In genomic region chr7:44310285-44310877, GRCm38 (mm10) we compare ENCODE assay signal across 9 mouse cellular contexts. TPM values are rescaled to one million over a fixed set of nuclear protein-coding genes. Genes with fewer than 3 reads are reported as not detected.
DNase-seq lines count a peak whose midpoint lies in the region; ATAC-seq and TF ChIP-seq lines count a peak whose summit lies in the region.
"Had no signal": no experiment of that assay in that cellular context is flagged by ENCODE, and none has a peak within 500 bp of the region (broad histone marks: within the 10 kb centered on the region; RNA-seq: fewer than 3 reads in every experiment).

No protein-coding gene starts in this region.

- peaks cover 9% of the 10 kb centered on the region for H3K27me3 ChIP-seq in heart, adult 2 months (ENCODE audit: control insufficient read depth, insufficient read depth, low read length)
- H3K27me3 ChIP-seq in hindbrain, embryonic 11.5 days (ENCODE audit: control insufficient read depth, insufficient read depth, low read length): peaks cover 2% of the 10 kb centered on the region; the same call in 1 of the 2 replicates
- H3K27me3 ChIP-seq in liver, embryonic 13.5 days: peaks cover 80% of the 10 kb centered on the region

- peak overlapping the region; percentile 96 for H3K4me2 ChIP-seq in hindbrain, embryonic 11.5 days (replicated peaks; ENCODE audit: low read depth, low read length)
- H3K4me2 ChIP-seq in liver, embryonic 13.5 days: peak overlapping the region; percentile 56

- peak overlapping the region; percentile 41 for H3K4me3 ChIP-seq in heart, adult 2 months
- peak overlapping the region; percentile 49 for H3K4me3 ChIP-seq in hindbrain, embryonic 11.5 days (ENCODE audit: low read depth, low read length)
- H3K4me3 ChIP-seq in liver, embryonic 13.5 days (replicated peaks): peak overlapping the region; percentile 35

- no peak for TF ChIP-seq EP300 in heart, adult 2 months (IDR thresholded peaks at IDR 0.05; ENCODE audit: insufficient read depth, low read depth, low read length)

- H3K9ac ChIP-seq in heart, adult 2 months (ENCODE audit: low read depth, low read length): peak overlapping the region; percentile 45
- H3K9ac ChIP-seq in hindbrain, embryonic 11.5 days (ENCODE audit: low read depth, low read length): peak overlapping the region; percentile 71
- no peak overlapping the region for H3K9ac ChIP-seq in liver, embryonic 13.5 days

- H3K79me2 ChIP-seq in heart, adult 2 months (replicated peaks; ENCODE audit: control insufficient read depth, insufficient read depth, low read length): no peaks in the 10 kb centered on the region

- peak in 1 of 2 experiments; percentile 14 for DNase-seq in heart, adult 2 months
- DNase-seq in heart, postnatal 4 days: no peak
- DNase-seq in thymus, postnatal 4 days: peak; percentile 39
- no peak for DNase-seq in thymus, adult 18-20 months
- DNase-seq in hindbrain, embryonic 11.5 days (ENCODE audit: low spot score): peak; percentile 56
- DNase-seq in liver, embryonic 13.5 days: no peak
- DNase-seq in yolk sac, embryonic 10.5 days (ENCODE audit: low spot score): peak; percentile 9
- DNase-seq in thymus, postnatal 36 days: no peak

- H3K4me1 ChIP-seq in heart, adult 2 months (ENCODE audit: control insufficient read depth, insufficient read depth, low read length): no peaks in the 10 kb centered on the region
- peaks cover 10% of the 10 kb centered on the region for H3K4me1 ChIP-seq in hindbrain, embryonic 11.5 days (replicated peaks; ENCODE audit: control insufficient read depth, insufficient read depth, low read length)
- H3K4me1 ChIP-seq in liver, embryonic 13.5 days (replicated peaks): peaks cover 15% of the 10 kb centered on the region

- H3K27ac ChIP-seq in heart, adult 2 months: no peak overlapping the region
- H3K27ac ChIP-seq in hindbrain, embryonic 11.5 days (ENCODE audit: low read depth, low read length): peak overlapping the region; percentile 61
- H3K27ac ChIP-seq in liver, embryonic 13.5 days: no peak overlapping the region

- no peaks in the 10 kb centered on the region for H3K36me3 ChIP-seq in heart, adult 2 months (ENCODE audit: control insufficient read depth, insufficient read depth, low read length)
- H3K36me3 ChIP-seq in hindbrain, embryonic 11.5 days (ENCODE audit: control insufficient read depth, insufficient read depth, low read length): no peaks in the 10 kb centered on the region
- H3K36me3 ChIP-seq in liver, embryonic 13.5 days: no peaks in the 10 kb centered on the region

- H3K9me3 ChIP-seq in hindbrain, embryonic 11.5 days (ENCODE audit: control insufficient read depth, low read length): no peaks in the 10 kb centered on the region
- H3K9me3 ChIP-seq in liver, embryonic 13.5 days (replicated peaks): no peaks in the 10 kb centered on the region

- ATAC-seq in hindbrain, embryonic 11.5 days (ENCODE audit: low FRiP score): peak; percentile 38
- no peak for ATAC-seq in liver, embryonic 13.5 days (ENCODE audit: low read depth)

- 3% methylated on average over 32 of the region's 40 CpGs for WGBS in heart, adult 2 months
- under 1% methylated on average over 32 of the region's 40 CpGs for WGBS in hindbrain, embryonic 11.5 days
- 3% methylated on average over 37 of the region's 40 CpGs for WGBS in liver, embryonic 13.5 days (ENCODE audit: insufficient replicate concordance)

- intact Hi-C loops in heart, adult 2 months (cut with DNase I): no loop called here

- no peak for TF ChIP-seq CTCF in heart, adult 2 months (IDR thresholded peaks at IDR 0.05)

- TF ChIP-seq POLR2A in heart, adult 2 months (IDR thresholded peaks at IDR 0.05; ENCODE audit: insufficient read depth, low read depth, low read length): no peak

RNA-seq across cellular contexts. Expression of gene Shank1, which starts 0.3 kb away (rescaled TPM):
- total RNA-seq in heart, adult 2 months (2021): 1 to 10 TPM; 1.2 to 2.3 TPM
- polyA plus RNA-seq in heart, adult 2 months (2012; rRNA removed): 0.94 and 1.1 TPM in 2 replicates
- total RNA-seq in heart, postnatal 4 days (2021): 1 to 10 TPM; 3.5 to 4.6 TPM
- 5.1 and 6.9 TPM in 2 replicates for polyA plus RNA-seq in hindbrain, embryonic 11.5 days (2014; fragmentation: Nextera tagmentation; extraction: Ambion mirVana)
- polyA plus RNA-seq in liver, embryonic 13.5 days (2015; fragmentation: Nextera tagmentation; extraction: Ambion mirVana): 0.06 TPM in 2 replicates

RNA-seq across cellular contexts. Expression of gene Clec11a, which starts 3.7 kb away (rescaled TPM):
- total RNA-seq in heart, adult 2 months (2021): 1 to 10 TPM in 1 of 2 experiments, under 1 TPM in 1; 0.60 to 1.1 TPM
- polyA plus RNA-seq in heart, adult 2 months (2012; rRNA removed): 1.8 and 2.0 TPM in 2 replicates
- total RNA-seq in heart, postnatal 4 days (2021): under 1 TPM; 0.71 to 0.92 TPM
- polyA plus RNA-seq in hindbrain, embryonic 11.5 days (2014; fragmentation: Nextera tagmentation; extraction: Ambion mirVana): 2.7 TPM in 2 replicates
- polyA plus RNA-seq in liver, embryonic 13.5 days (2015; fragmentation: Nextera tagmentation; extraction: Ambion mirVana): 0.46 and 0.76 TPM in 2 replicates

RNA-seq across cellular contexts. Expression of gene Gm15517, which starts 49.1 kb away (rescaled TPM):
- not detected for total RNA-seq in heart, adult 2 months (2021)
- polyA plus RNA-seq in heart, adult 2 months (2012; rRNA removed): not detected in 2 replicates
- total RNA-seq in heart, postnatal 4 days (2021): not detected
- polyA plus RNA-seq in hindbrain, embryonic 11.5 days (2014; fragmentation: Nextera tagmentation; extraction: Ambion mirVana): not detected in 2 replicates
- not detected in 2 replicates for polyA plus RNA-seq in liver, embryonic 13.5 days (2015; fragmentation: Nextera tagmentation; extraction: Ambion mirVana)
- total RNA-seq: left cerebral cortex, adult 8-10 months had no signal

RNA-seq across cellular contexts. Expression of gene Acp4, which starts 53.2 kb away (rescaled TPM):
- not detected for total RNA-seq in heart, adult 2 months (2021)
- not detected in 2 replicates for polyA plus RNA-seq in heart, adult 2 months (2012; rRNA removed)
- total RNA-seq in heart, postnatal 4 days (2021): not detected
- polyA plus RNA-seq in hindbrain, embryonic 11.5 days (2014; fragmentation: Nextera tagmentation; extraction: Ambion mirVana): not detected in 2 replicates
- polyA plus RNA-seq in liver, embryonic 13.5 days (2015; fragmentation: Nextera tagmentation; extraction: Ambion mirVana): not detected in 2 replicates

Comparison
In these comparisons a context has a peak if more than half of its experiments do, and no peak if none do; other contexts are left out.
1. DNase-seq: peak in thymus, postnatal 4 days (single experiment), hindbrain, embryonic 11.5 days (single experiment) and yolk sac, embryonic 10.5 days (single experiment); none in heart, postnatal 4 days (single experiment), thymus, adult 18-20 months (0 of 2), liver, embryonic 13.5 days (single experiment) and thymus, postnatal 36 days (0 of 2).
2. Peak in every context shown above with its lines, with median percentiles within 50 percentile points of each other: H3K4me3 ChIP-seq.